ENCODE assay signal across 19 mouse cellular contexts in genomic region chr8:82387614-82388013, GRCm38 (mm10). TPM values are rescaled to one million over a fixed set of nuclear protein-coding genes. Genes with fewer than 3 reads are reported as not detected.
DNase-seq lines count a peak whose midpoint lies in the region; ATAC-seq and TF ChIP-seq lines count a peak whose summit lies in the region.
"Had no signal": no experiment of that assay in that cellular context is flagged by ENCODE, and none has a peak within 500 bp of the region (broad histone marks: within the 10 kb centered on the region; RNA-seq: fewer than 3 reads in every experiment).

No protein-coding gene starts in this region.

- TF ChIP-seq CTCF in lung, adult 2 months (IDR thresholded peaks at IDR 0.05; ENCODE audit: insufficient read depth, low read length) = no peak

- no peak for DNase-seq in heart, postnatal 4 days
- peak; percentile 15 for DNase-seq in lung, postnatal 10 days
- DNase-seq in lung, adult 2 months = no peak
- DNase-seq in liver, embryonic 13.5 days = no peak
- no peak for DNase-seq in cerebellum, adult 11-12 months
- no peak for DNase-seq in thymus, postnatal 14 days
- no peak for DNase-seq in gastrocnemius, adult 18-20 months (ENCODE audit: low spot score)
- DNase-seq: adrenal gland, adult 8-10 months; B cell, adult 2 months; cerebellum, adult 9-10 months; embryo, embryonic 11 days; forebrain, postnatal 0 days; gastrocnemius, postnatal 10 days had no signal

- H3K4me1 ChIP-seq in heart, embryonic 12.5 days (replicated peaks) = peaks cover 37% of the 10 kb centered on the region
- peaks cover 9% of the 10 kb centered on the region; the same call in 1 of the 2 replicates for H3K4me1 ChIP-seq in lung, adult 2 months (ENCODE audit: control insufficient read depth, insufficient read depth, low read length)
- H3K4me1 ChIP-seq in liver, embryonic 13.5 days (replicated peaks) = peaks cover 20% of the 10 kb centered on the region
- H3K4me1 ChIP-seq: hindbrain, embryonic 12.5 days; kidney, embryonic 15.5 days; limb, embryonic 13.5 days had no signal

- H3K36me3 ChIP-seq in heart, embryonic 12.5 days = no peaks in the 10 kb centered on the region
- H3K36me3 ChIP-seq in liver, embryonic 13.5 days = no peaks in the 10 kb centered on the region
- H3K36me3 ChIP-seq: hindbrain, embryonic 12.5 days; kidney, embryonic 15.5 days; limb, embryonic 13.5 days had no signal

- 0% methylated on average over 1 of the region's 1 CpGs for WGBS in heart, embryonic 12.5 days
- whole genome bisulfite sequencing in lung, adult 2 months = 10% methylated on average over 1 of the region's 1 CpGs
- WGBS in liver, embryonic 13.5 days (ENCODE audit: insufficient replicate concordance) = 7% methylated on average over 1 of the region's 1 CpGs

- no peak overlapping the region for H3K4me2 ChIP-seq in heart, embryonic 12.5 days
- H3K4me2 ChIP-seq in liver, embryonic 13.5 days = no peak overlapping the region
- H3K4me2 ChIP-seq: hindbrain, embryonic 12.5 days; kidney, embryonic 15.5 days; limb, embryonic 13.5 days; midbrain, embryonic 11.5 days had no signal

- ATAC-seq in heart, embryonic 12.5 days (ENCODE audit: insufficient number of reproducible peaks, low FRiP score) = 0 out of 2 replicates have a peak, but pooled peaks have one; percentile 51
- ATAC-seq in liver, embryonic 13.5 days (ENCODE audit: low read depth) = peak; percentile 80
- ATAC-seq: forebrain, postnatal 0 days had no signal

- TF ChIP-seq POLR2A in lung, adult 2 months (IDR thresholded peaks at IDR 0.05; ENCODE audit: borderline replicate concordance, extremely low read depth, low read depth, low read length) = no peak

- H3K4me3 ChIP-seq in heart, embryonic 12.5 days = no peak overlapping the region
- no peak overlapping the region for H3K4me3 ChIP-seq in lung, adult 2 months (replicated peaks; ENCODE audit: extremely low read depth, low read depth, low read length)
- no peak overlapping the region for H3K4me3 ChIP-seq in liver, embryonic 13.5 days (replicated peaks)
- H3K4me3 ChIP-seq: hindbrain, embryonic 12.5 days; kidney, embryonic 15.5 days; limb, embryonic 13.5 days had no signal

- no peaks in the 10 kb centered on the region for H3K27me3 ChIP-seq in heart, embryonic 12.5 days (replicated peaks)
- H3K27me3 ChIP-seq in liver, embryonic 13.5 days = no peaks in the 10 kb centered on the region
- H3K27me3 ChIP-seq: hindbrain, embryonic 12.5 days; kidney, embryonic 15.5 days; limb, embryonic 13.5 days had no signal

- no peak overlapping the region for H3K9ac ChIP-seq in heart, embryonic 12.5 days
- H3K9ac ChIP-seq in liver, embryonic 13.5 days = no peak overlapping the region
- H3K9ac ChIP-seq: forebrain, postnatal 0 days; hindbrain, embryonic 12.5 days; kidney, embryonic 15.5 days; limb, embryonic 13.5 days had no signal

- peak overlapping the region; percentile 71 for H3K27ac ChIP-seq in heart, embryonic 12.5 days (ENCODE audit: poor library complexity, severe bottlenecking)
- H3K27ac ChIP-seq in liver, embryonic 13.5 days = no peak overlapping the region
- H3K27ac ChIP-seq: hindbrain, embryonic 12.5 days; kidney, embryonic 15.5 days; limb, embryonic 13.5 days had no signal

- H3K9me3 ChIP-seq in heart, embryonic 12.5 days (replicated peaks) = no peaks in the 10 kb centered on the region
- no peaks in the 10 kb centered on the region for H3K9me3 ChIP-seq in liver, embryonic 13.5 days (replicated peaks)
- H3K9me3 ChIP-seq: hindbrain, embryonic 12.5 days; kidney, embryonic 15.5 days; limb, embryonic 13.5 days had no signal

RNA-seq across cellular contexts. Expression of gene Il15, which starts 15.4 kb away (rescaled TPM):
- 19.9 and 23.7 TPM in 2 replicates for polyA plus RNA-seq in heart, embryonic 12.5 days (2016; fragmentation: Nextera tagmentation; extraction: Ambion mirVana)
- 1 to 10 TPM; 9.0 to 10.0 TPM for total RNA-seq in heart, postnatal 4 days (2021)
- 8.3 and 8.5 TPM in 2 replicates for polyA plus RNA-seq in lung, adult 2 months (2012; rRNA removed)
- 4.5 and 5.5 TPM in 2 replicates for polyA plus RNA-seq in liver, embryonic 13.5 days (2015; fragmentation: Nextera tagmentation; extraction: Ambion mirVana)
- total RNA-seq in gastrocnemius, adult 18-20 months (2021) = 10 to 100 TPM in 1 of 2 experiments, 1 to 10 TPM in 1; 9.1 to 13.1 TPM
- polyA plus RNA-seq: neural tube, embryonic 14.5 days had no signal
